8 mouse cellular contexts compared by ENCODE assay signal in genomic region chr19:7205326-7205725, GRCm38 (mm10). TPM values are rescaled to one million over a fixed set of nuclear protein-coding genes. Genes with fewer than 3 reads are reported as not detected.
A peak's percentile ranks its signal among the peaks of the same experiment; 100 is the strongest.
DNase-seq lines count a peak whose midpoint lies in the region; ATAC-seq and TF ChIP-seq lines count a peak whose summit lies in the region.

No protein-coding gene starts in this region.

- WGBS in kidney, embryonic 15.5 days, result 23% methylated on average over 7 of the region's 7 CpGs
- WGBS in bone marrow, adult 2 months, result 35% methylated on average over 7 of the region's 7 CpGs
- WGBS in hindbrain, embryonic 12.5 days, result 38% methylated on average over 7 of the region's 7 CpGs
- 32% methylated on average over 7 of the region's 7 CpGs for WGBS in midbrain, embryonic 14.5 days

- no peak for TF ChIP-seq CTCF in bone marrow, adult 2 months (IDR thresholded peaks at IDR 0.05; ENCODE audit: control insufficient read depth, insufficient read depth, low read length)

- H3K4me2 ChIP-seq in kidney, embryonic 15.5 days, result peak overlapping the region; percentile 66
- peak overlapping the region; percentile 73 for H3K4me2 ChIP-seq in hindbrain, embryonic 12.5 days (replicated peaks)
- H3K4me2 ChIP-seq in midbrain, embryonic 14.5 days (ENCODE audit: low read length), result peak overlapping the region; percentile 81

- ATAC-seq in kidney, embryonic 15.5 days (replicated peaks; ENCODE audit: low FRiP score), result no peak
- no peak for ATAC-seq in hindbrain, embryonic 12.5 days (ENCODE audit: low FRiP score)
- no peak for ATAC-seq in midbrain, embryonic 14.5 days (ENCODE audit: low FRiP score, low TSS enrichment)

- no peak for DNase-seq in kidney, postnatal 10 days
- no peak for DNase-seq in midbrain, embryonic 14.5 days
- no peak for DNase-seq in thymus, postnatal 0 days (ENCODE audit: low spot score)
- DNase-seq in gastrocnemius, postnatal 10 days, result no peak
- no peak for DNase-seq in ovary, postnatal 14 days (ENCODE audit: low spot score)

- TF ChIP-seq POLR2A in bone marrow, adult 2 months (IDR thresholded peaks at IDR 0.05; ENCODE audit: borderline replicate concordance, control insufficient read depth, low read depth, low read length), result no peak

- H3K9me3 ChIP-seq in kidney, embryonic 15.5 days (replicated peaks), result no peaks in the 10 kb centered on the region
- H3K9me3 ChIP-seq in hindbrain, embryonic 12.5 days (replicated peaks), result no peaks in the 10 kb centered on the region
- H3K9me3 ChIP-seq in midbrain, embryonic 14.5 days (ENCODE audit: control insufficient read depth, low read length), result no peaks in the 10 kb centered on the region

- H3K27ac ChIP-seq in kidney, embryonic 15.5 days, result peak overlapping the region; percentile 99
- H3K27ac ChIP-seq in bone marrow, adult 2 months (ENCODE audit: control insufficient read depth, insufficient read depth, low read depth, low read length, poor library complexity), result peak overlapping the region; percentile 96
- H3K27ac ChIP-seq in hindbrain, embryonic 12.5 days, result peak overlapping the region; percentile 98
- H3K27ac ChIP-seq in midbrain, embryonic 14.5 days (replicated peaks; ENCODE audit: low read depth, low read length), result peak overlapping the region; percentile 92

- H3K4me3 ChIP-seq in kidney, embryonic 15.5 days (replicated peaks), result peak overlapping the region; percentile 80
- H3K4me3 ChIP-seq in bone marrow, adult 2 months (replicated peaks; ENCODE audit: control insufficient read depth, low read depth, low read length), result peak overlapping the region; percentile 81
- H3K4me3 ChIP-seq in hindbrain, embryonic 12.5 days, result peak overlapping the region; percentile 90
- H3K4me3 ChIP-seq in midbrain, embryonic 14.5 days (replicated peaks; ENCODE audit: low read depth, low read length), result peak overlapping the region; percentile 80

- peak overlapping the region; percentile 88 for H3K9ac ChIP-seq in kidney, embryonic 15.5 days
- H3K9ac ChIP-seq in hindbrain, embryonic 12.5 days, result peak overlapping the region; percentile 86
- H3K9ac ChIP-seq in midbrain, embryonic 14.5 days (replicated peaks; ENCODE audit: low read length), result peak overlapping the region; percentile 74

- H3K4me1 ChIP-seq in kidney, embryonic 15.5 days, result peaks cover 36% of the 10 kb centered on the region
- H3K4me1 ChIP-seq in bone marrow, adult 2 months (ENCODE audit: control insufficient read depth, insufficient read depth, low read length), result peaks cover 3% of the 10 kb centered on the region
- peaks cover 21% of the 10 kb centered on the region for H3K4me1 ChIP-seq in hindbrain, embryonic 12.5 days
- H3K4me1 ChIP-seq in midbrain, embryonic 14.5 days (ENCODE audit: control insufficient read depth, insufficient read depth, low read length), result peaks cover 12% of the 10 kb centered on the region

- H3K36me3 ChIP-seq in kidney, embryonic 15.5 days, result peaks cover 48% of the 10 kb centered on the region
- H3K36me3 ChIP-seq in hindbrain, embryonic 12.5 days, result peaks cover 36% of the 10 kb centered on the region
- peaks cover 36% of the 10 kb centered on the region for H3K36me3 ChIP-seq in midbrain, embryonic 14.5 days (ENCODE audit: control insufficient read depth, insufficient read depth, low read length)

- H3K27me3 ChIP-seq in kidney, embryonic 15.5 days, result no peaks in the 10 kb centered on the region
- H3K27me3 ChIP-seq in hindbrain, embryonic 12.5 days, result no peaks in the 10 kb centered on the region
- H3K27me3 ChIP-seq in midbrain, embryonic 14.5 days (ENCODE audit: control insufficient read depth, insufficient read depth, low read length), result no peaks in the 10 kb centered on the region

RNA-seq across cellular contexts. Expression of gene Otub1, which starts 0.8 kb away (rescaled TPM):
- 206 and 224 TPM in 2 replicates for polyA plus RNA-seq in kidney, embryonic 15.5 days (2015; fragmentation: Nextera tagmentation; extraction: Ambion mirVana)
- polyA plus RNA-seq in bone marrow, adult 2 months (2011; ENCODE audit: insufficient read depth, insufficient read length, low replicate concordance, missing spikeins), result 24.0 and 45.5 TPM in 2 replicates
- 217 and 218 TPM in 2 replicates for polyA plus RNA-seq in hindbrain, embryonic 12.5 days (2016; fragmentation: Nextera tagmentation; extraction: Ambion mirVana)
- 244 and 263 TPM in 2 replicates for polyA plus RNA-seq in midbrain, embryonic 14.5 days (2014; fragmentation: Nextera tagmentation; extraction: Ambion mirVana)
- 166 TPM in 2 replicates for polyA plus RNA-seq in thymus, postnatal 0 days (2015; fragmentation: Nextera tagmentation; extraction: Ambion mirVana)
- 10 to 100 TPM; 63.2 to 67.3 TPM for total RNA-seq in gastrocnemius, postnatal 10 days (2021)

RNA-seq across cellular contexts. Expression of gene Cox8a, which starts 12.1 kb away (rescaled TPM):
- polyA plus RNA-seq in kidney, embryonic 15.5 days (2015; fragmentation: Nextera tagmentation; extraction: Ambion mirVana), result 1,089 and 1,191 TPM in 2 replicates
- 369 and 431 TPM in 2 replicates for polyA plus RNA-seq in bone marrow, adult 2 months (2011; ENCODE audit: insufficient read depth, insufficient read length, low replicate concordance, missing spikeins)
- 715 and 817 TPM in 2 replicates for polyA plus RNA-seq in hindbrain, embryonic 12.5 days (2016; fragmentation: Nextera tagmentation; extraction: Ambion mirVana)
- 921 and 1,195 TPM in 2 replicates for polyA plus RNA-seq in midbrain, embryonic 14.5 days (2014; fragmentation: Nextera tagmentation; extraction: Ambion mirVana)
- polyA plus RNA-seq in thymus, postnatal 0 days (2015; fragmentation: Nextera tagmentation; extraction: Ambion mirVana), result 1,177 and 1,274 TPM in 2 replicates
- 100 to 1,000 TPM; 275 to 315 TPM for total RNA-seq in gastrocnemius, postnatal 10 days (2021)

RNA-seq across cellular contexts. Expression of gene Naa40, which starts 35.7 kb away (rescaled TPM):
- polyA plus RNA-seq in kidney, embryonic 15.5 days (2015; fragmentation: Nextera tagmentation; extraction: Ambion mirVana), result 74.6 and 75.3 TPM in 2 replicates
- 16.3 and 17.7 TPM in 2 replicates for polyA plus RNA-seq in bone marrow, adult 2 months (2011; ENCODE audit: insufficient read depth, insufficient read length, low replicate concordance, missing spikeins)
- polyA plus RNA-seq in hindbrain, embryonic 12.5 days (2016; fragmentation: Nextera tagmentation; extraction: Ambion mirVana), result 75.9 and 77.6 TPM in 2 replicates
- polyA plus RNA-seq in midbrain, embryonic 14.5 days (2014; fragmentation: Nextera tagmentation; extraction: Ambion mirVana), result 68.6 and 77.8 TPM in 2 replicates
- 63.9 TPM in 2 replicates for polyA plus RNA-seq in thymus, postnatal 0 days (2015; fragmentation: Nextera tagmentation; extraction: Ambion mirVana)
- total RNA-seq in gastrocnemius, postnatal 10 days (2021), result 10 to 100 TPM; 12.5 to 15.9 TPM
